Mouse (Mus musculus): ENCODE results near the gene Per3. TPM values are rescaled to one million over a fixed set of nuclear protein-coding genes. Genes with fewer than 3 reads are reported as not detected.
A peak's percentile ranks its signal among the peaks of the same experiment; 100 is the strongest.

Per3 gene
- 4.2 and 4.6 TPM in 2 replicates for polyA plus RNA-seq (2015; fragmentation: Nextera tagmentation; extraction: Ambion mirVana)

GRCm38 (mm10) chr4:151044037-151044943 lies at the start of gene Per3:
Per3 (minus strand) TSS chr4:151044665.
- H3K4me2 ChIP-seq, result peak within 1 kb of the TSS; percentile 97
- ATAC-seq (ENCODE audit: low FRiP score, low read depth), result peak; percentile 96
- H3K27ac ChIP-seq (replicated peaks), result peak within 1 kb of the TSS; percentile 61
- H3K4me1 ChIP-seq (replicated peaks), result peaks cover 17% of the 10 kb centered on the region
- under 1% methylated on average over 76 of the region's 79 CpGs for WGBS
- peak within 1 kb of the TSS; percentile 72 for H3K4me3 ChIP-seq
- no peaks in the 10 kb centered on the region for H3K9me3 ChIP-seq
- H3K27me3 ChIP-seq, result no peaks in the 10 kb centered on the region; the same call in 1 of the 2 replicates
- peak within 1 kb of the TSS; percentile 52 for H3K9ac ChIP-seq
- H3K36me3 ChIP-seq, result peaks cover 18% of the 10 kb centered on the region

GRCm38 (mm10) chr4:151089270-151089669 lies 44.8 kb upstream of the Per3 start, which contains the start of gene Gm13090:
Gm13090 (plus strand) TSS chr4:151089570.
- H3K27ac ChIP-seq (replicated peaks), result no peak within 1 kb of the TSS
- no peak within 1 kb of the TSS for H3K4me3 ChIP-seq
- H3K27me3 ChIP-seq, result no peaks in the 10 kb centered on the region
- no peaks in the 10 kb centered on the region for H3K9me3 ChIP-seq
- H3K36me3 ChIP-seq, result peaks cover 33% of the 10 kb centered on the region
- ATAC-seq (ENCODE audit: low FRiP score, low read depth), result no peak
- peaks cover 26% of the 10 kb centered on the region for H3K4me1 ChIP-seq (replicated peaks)
- H3K4me2 ChIP-seq, result no peak within 1 kb of the TSS
- WGBS, result 92% methylated on average over 7 of the region's 7 CpGs
- no peak within 1 kb of the TSS for H3K9ac ChIP-seq

- Histone ChIP-seq H3K27me3 (no peaks in the 10 kb centered on the region), H3K4me1 (replicated peaks) (peaks cover 26% of the 10 kb centered on the region), H3K4me3 (no peak overlapping the region), H3K9me3 (no peaks in the 10 kb centered on the region), H3K27ac (replicated peaks) (no peak overlapping the region), H3K36me3 (peaks cover 37% of the 10 kb centered on the region), H3K4me2 (no peak overlapping the region), H3K9ac (no peak overlapping the region)
- WGBS, result 85% methylated on average over 14 of the region's 14 CpGs
- no peak for ATAC-seq (ENCODE audit: low FRiP score, low read depth)
These were observed 44.4 kb upstream of the Per3 start for GRCm38 (mm10) chr4:151088819-151089218.

GRCm38 (mm10) chr4:151087358-151087757 lies 42.9 kb upstream of the Per3 start:
- no peak overlapping the region for H3K4me2 ChIP-seq
- no peak overlapping the region for H3K27ac ChIP-seq (replicated peaks)
- H3K9me3 ChIP-seq, result no peaks in the 10 kb centered on the region
- WGBS, result 98% methylated on average over 1 of the region's 1 CpGs
- no peak for ATAC-seq (ENCODE audit: low FRiP score, low read depth)
- no peak overlapping the region for H3K9ac ChIP-seq
- peaks cover 26% of the 10 kb centered on the region for H3K4me1 ChIP-seq (replicated peaks)
- no peaks in the 10 kb centered on the region for H3K27me3 ChIP-seq
- no peak overlapping the region for H3K4me3 ChIP-seq
- H3K36me3 ChIP-seq, result peaks cover 51% of the 10 kb centered on the region

- H3K4me2 ChIP-seq, result no peak overlapping the region
- H3K9ac ChIP-seq, result no peak overlapping the region
- peaks cover 93% of the 10 kb centered on the region for H3K36me3 ChIP-seq
- 73% methylated on average over 5 of the region's 5 CpGs for WGBS
- H3K27ac ChIP-seq (replicated peaks), result no peak overlapping the region
- no peak overlapping the region for H3K4me3 ChIP-seq
- no peaks in the 10 kb centered on the region for H3K9me3 ChIP-seq
- no peak for ATAC-seq (ENCODE audit: low FRiP score, low read depth)
- H3K4me1 ChIP-seq (replicated peaks), result no peaks in the 10 kb centered on the region
- no peaks in the 10 kb centered on the region for H3K27me3 ChIP-seq
These were observed 38.6 kb upstream of the Per3 start for GRCm38 (mm10) chr4:151083027-151083426.

- 87% methylated on average over 13 of the region's 13 CpGs for WGBS
- no peak overlapping the region for H3K9ac ChIP-seq
- H3K27ac ChIP-seq (replicated peaks), result no peak overlapping the region
- ATAC-seq (ENCODE audit: low FRiP score, low read depth), result no peak
- no peaks in the 10 kb centered on the region for H3K9me3 ChIP-seq
- H3K27me3 ChIP-seq, result no peaks in the 10 kb centered on the region
- no peak overlapping the region for H3K4me2 ChIP-seq
- H3K4me1 ChIP-seq (replicated peaks), result no peaks in the 10 kb centered on the region
- H3K4me3 ChIP-seq, result no peak overlapping the region
- H3K36me3 ChIP-seq, result peaks cover 93% of the 10 kb centered on the region
These were observed 37.5 kb upstream of the Per3 start for GRCm38 (mm10) chr4:151081977-151082376.

GRCm38 (mm10) chr4:151081355-151081754 lies 36.9 kb upstream of the Per3 start:
- Histone ChIP-seq H3K9me3 (no peaks in the 10 kb centered on the region), H3K9ac (no peak overlapping the region), H3K36me3 (peaks cover 97% of the 10 kb centered on the region), H3K27me3 (no peaks in the 10 kb centered on the region), H3K4me3 (no peak overlapping the region), H3K4me1 (replicated peaks) (no peaks in the 10 kb centered on the region), H3K4me2 (no peak overlapping the region), H3K27ac (replicated peaks) (no peak overlapping the region)
- whole genome bisulfite sequencing, result 85% methylated on average over 2 of the region's 2 CpGs
- ATAC-seq (ENCODE audit: low FRiP score, low read depth), result no peak

- ATAC-seq (ENCODE audit: low FRiP score, low read depth), result no peak; the same call in 1 of the 2 replicates
- Histone ChIP-seq H3K9me3 (no peaks in the 10 kb centered on the region), H3K4me2 (no peak overlapping the region), H3K36me3 (peaks cover 97% of the 10 kb centered on the region), H3K4me1 (replicated peaks) (no peaks in the 10 kb centered on the region), H3K4me3 (no peak overlapping the region), H3K27ac (replicated peaks) (no peak overlapping the region), H3K9ac (no peak overlapping the region), H3K27me3 (no peaks in the 10 kb centered on the region)
- whole genome bisulfite sequencing, result 97% methylated on average over 15 of the region's 15 CpGs
These were observed 30.4 kb upstream of the Per3 start for GRCm38 (mm10) chr4:151074817-151075216.

- 55% methylated on average over 13 of the region's 13 CpGs for WGBS
- no peak overlapping the region for H3K4me2 ChIP-seq
- no peaks in the 10 kb centered on the region for H3K27me3 ChIP-seq
- H3K4me1 ChIP-seq (replicated peaks), result no peaks in the 10 kb centered on the region
- H3K27ac ChIP-seq (replicated peaks), result no peak overlapping the region
- no peak overlapping the region for H3K4me3 ChIP-seq
- peaks cover 90% of the 10 kb centered on the region for H3K36me3 ChIP-seq
- ATAC-seq (ENCODE audit: low FRiP score, low read depth), result peak; percentile 49; the same call in 1 of the 2 replicates
- H3K9ac ChIP-seq, result no peak overlapping the region
- no peaks in the 10 kb centered on the region for H3K9me3 ChIP-seq
These were observed 28.8 kb upstream of the Per3 start for GRCm38 (mm10) chr4:151073108-151073744.

GRCm38 (mm10) chr4:151070962-151071361 lies 26.5 kb upstream of the Per3 start:
- H3K9me3 ChIP-seq, result no peaks in the 10 kb centered on the region
- ATAC-seq (ENCODE audit: low FRiP score, low read depth), result no peak
- WGBS, result 93% methylated on average over 7 of the region's 7 CpGs
- no peak overlapping the region for H3K4me2 ChIP-seq
- no peaks in the 10 kb centered on the region for H3K27me3 ChIP-seq
- H3K4me3 ChIP-seq, result no peak overlapping the region
- H3K4me1 ChIP-seq (replicated peaks), result no peaks in the 10 kb centered on the region
- H3K9ac ChIP-seq, result no peak overlapping the region
- H3K36me3 ChIP-seq, result peaks cover 81% of the 10 kb centered on the region
- no peak overlapping the region for H3K27ac ChIP-seq (replicated peaks)

GRCm38 (mm10) chr4:151068751-151069150 lies 24.3 kb upstream of the Per3 start:
- Histone ChIP-seq H3K9me3 (no peaks in the 10 kb centered on the region), H3K36me3 (peaks cover 72% of the 10 kb centered on the region), H3K4me2 (no peak overlapping the region), H3K4me3 (no peak overlapping the region), H3K27ac (replicated peaks) (no peak overlapping the region), H3K9ac (no peak overlapping the region), H3K4me1 (replicated peaks) (no peaks in the 10 kb centered on the region), H3K27me3 (no peaks in the 10 kb centered on the region)
- ATAC-seq (ENCODE audit: low FRiP score, low read depth), result no peak
- 70% methylated on average over 4 of the region's 4 CpGs for WGBS

GRCm38 (mm10) chr4:151059566-151059965 lies 15.1 kb upstream of the Per3 start:
- Histone ChIP-seq H3K4me1 (replicated peaks) (peaks cover 27% of the 10 kb centered on the region), H3K27ac (replicated peaks) (no peak overlapping the region), H3K9ac (no peak overlapping the region), H3K9me3 (no peaks in the 10 kb centered on the region), H3K27me3 (no peaks in the 10 kb centered on the region), H3K4me3 (no peak overlapping the region), H3K4me2 (no peak overlapping the region), H3K36me3 (peaks cover 34% of the 10 kb centered on the region)
- 84% methylated on average over 4 of the region's 4 CpGs for WGBS
- no peak for ATAC-seq (ENCODE audit: low FRiP score, low read depth)

Data from hindbrain, embryonic 15.5 days (tissue).